Mouse (Mus musculus): ENCODE results near the gene Nmnat2.
A peak's percentile ranks its signal among the peaks of the same experiment; 100 is the strongest.

Nmnat2 gene

GRCm38 (mm10) chr1:153095826-153096727 is 141.3 kb downstream of the Nmnat2 start:
- DNase-seq, result no peak

GRCm38 (mm10) chr1:153097017-153097675 is 142.4 kb downstream of the Nmnat2 start:
- no peak for DNase-seq

- no peak for DNase-seq
Measured at GRCm38 (mm10) chr1:153098586-153098985, 143.8 kb downstream of the Nmnat2 start.

- no peak for DNase-seq
Measured at GRCm38 (mm10) chr1:153100912-153101311, 146.1 kb downstream of the Nmnat2 start.

GRCm38 (mm10) chr1:153101327-153101880 is 146.6 kb downstream of the Nmnat2 start:
- peak; percentile 72 for DNase-seq

- DNase-seq, result no peak
Measured at GRCm38 (mm10) chr1:153102296-153103185, 147.7 kb downstream of the Nmnat2 start.

- DNase-seq, result no peak
Measured at GRCm38 (mm10) chr1:153103186-153103554, 148.4 kb downstream of the Nmnat2 start.

- DNase-seq, result no peak
Measured at GRCm38 (mm10) chr1:153104804-153105203, 150.0 kb downstream of the Nmnat2 start.

GRCm38 (mm10) chr1:153107866-153108265 is 153.1 kb downstream of the Nmnat2 start:
- no peak for DNase-seq

- DNase-seq, result no peak
Measured at GRCm38 (mm10) chr1:153109346-153109745, 154.6 kb downstream of the Nmnat2 start.

- DNase-seq, result no peak
Measured at GRCm38 (mm10) chr1:153109836-153110235, 155.0 kb downstream of the Nmnat2 start.

- DNase-seq, result no peak
Measured at GRCm38 (mm10) chr1:153111596-153111995, 156.8 kb downstream of the Nmnat2 start.

- DNase-seq, result no peak
Measured at GRCm38 (mm10) chr1:153115315-153115714, 160.5 kb downstream of the Nmnat2 start.

- no peak for DNase-seq
Measured at GRCm38 (mm10) chr1:153120544-153120943, 165.8 kb downstream of the Nmnat2 start.

- DNase-seq, result no peak
Measured at GRCm38 (mm10) chr1:153121320-153121719, 166.5 kb downstream of the Nmnat2 start.

- DNase-seq, result no peak
Measured at GRCm38 (mm10) chr1:153122764-153123163, 168.0 kb downstream of the Nmnat2 start.

GRCm38 (mm10) chr1:153124502-153124901 is 169.7 kb downstream of the Nmnat2 start:
- DNase-seq, result no peak

GRCm38 (mm10) chr1:153125287-153126275 is 170.8 kb downstream of the Nmnat2 start:
- no peak for DNase-seq

GRCm38 (mm10) chr1:153126491-153127381 is 171.9 kb downstream of the Nmnat2 start:
- no peak for DNase-seq

- no peak for DNase-seq
Measured at GRCm38 (mm10) chr1:153127622-153128021, 172.8 kb downstream of the Nmnat2 start.
